Mouse (Mus musculus) cerebellum, adult 8-10 months (tissue): ENCODE results near the gene Olfr625-ps1.
"Not testable (repeated sequence)": the region's sequence is repeated elsewhere in the genome, so short reads cannot be mapped to it uniquely, and the experiment has no call there.

Experiments
- DNase-seq: peaks from one replicate; pipeline ENCODE4 v3.0.0; 2022

The Olfr625-ps1 gene

GRCm38 (mm10) chr7:103682420-103682819, at the start of gene Olfr625-ps1:
Gene Olfr625-ps1, plus strand, starts transcription at chr7:103682720.
- no peak for DNase-seq

GRCm38 (mm10) chr7:103636795-103637194, 45.7 kb upstream of the Olfr625-ps1 start:
- DNase-seq = no peak

GRCm38 (mm10) chr7:103642602-103643001, 39.9 kb upstream of the Olfr625-ps1 start, which contains the start of gene Olfr622:
Gene Olfr622, minus strand, starts transcription at chr7:103642702.
- DNase-seq = no peak

- no peak for DNase-seq
Observed at GRCm38 (mm10) chr7:103644070-103644469, 38.5 kb upstream of the Olfr625-ps1 start.

- no peak for DNase-seq
Observed at GRCm38 (mm10) chr7:103663598-103663997, 18.9 kb upstream of the Olfr625-ps1 start, which contains the start of gene Olfr623. Gene Olfr623, minus strand, starts transcription at chr7:103663698.

- no peak for DNase-seq
Observed at GRCm38 (mm10) chr7:103671091-103671490, 11.4 kb upstream of the Olfr625-ps1 start, which contains the start of gene Olfr624. Gene Olfr624, minus strand, starts transcription at chr7:103671191.

- no peak for DNase-seq
Observed at GRCm38 (mm10) chr7:103699469-103699868, 16.9 kb downstream of the Olfr625-ps1 start.

GRCm38 (mm10) chr7:103712024-103712423, 29.5 kb downstream of the Olfr625-ps1 start:
- no peak for DNase-seq

- no peak for DNase-seq
Observed at GRCm38 (mm10) chr7:103714371-103714770, 31.9 kb downstream of the Olfr625-ps1 start, which contains the start of gene Olfr243. Gene Olfr243, plus strand, starts transcription at chr7:103714671.

GRCm38 (mm10) chr7:103716398-103716797, 33.9 kb downstream of the Olfr625-ps1 start:
- DNase-seq = not testable (repeated sequence)

GRCm38 (mm10) chr7:103730074-103730473, 47.6 kb downstream of the Olfr625-ps1 start, which contains the start of gene Olfr628:
Gene Olfr628, plus strand, starts transcription at chr7:103730374.
- no peak for DNase-seq
